Mouse (Mus musculus) liver, embryonic 14.5 days (tissue): ENCODE data around the gene Chchd4. TPM values are rescaled to one million over a fixed set of nuclear protein-coding genes. Genes with fewer than 3 reads are reported as not detected.

Experiments used
- ATAC-seq: fragments of 200-750 bp; cut with Nextera tagmentation; 2 replicates; pipeline ENCODE4 v1.8.0; 2017; ENCODE audit warnings: moderate number of reproducible peaks, mild to moderate bottlenecking, moderate library complexity; ENCODE audit not compliant: insufficient read depth
- DNase-seq, 3 experiments: peaks; one replicate each; pipeline ENCODE4 v3.0.0-alpha.2; 2012 to 2013; ENCODE audit warnings: low read depth in 3 of 3, low spot score in 3 of 3
- H3K27ac ChIP-seq: fragments of 300-500 bp; sonication (generic); 2 replicates; pipeline ENCODE4 v1.5.1; 2014; ENCODE audit warnings: moderate library complexity, mild to moderate bottlenecking, control low read depth, inconsistent platforms
- H3K27me3 ChIP-seq: fragments of 300-500 bp; sonication (generic); 2 replicates; pipeline ENCODE4 v1.6.1; 2014; ENCODE audit warnings: mild to moderate bottlenecking, low read length, moderate library complexity; ENCODE audit not compliant: control insufficient read depth, insufficient read depth
- H3K36me3 ChIP-seq: fragments of 300-500 bp; sonication (generic); replicated peaks from 2 replicates; pipeline ENCODE4 v1.6.1; 2014; ENCODE audit warnings: low read depth; ENCODE audit not compliant: control insufficient read depth, insufficient read depth
- H3K4me1 ChIP-seq, 2 experiments: fragments of 200-500 bp in 1 of 2; fragments of 300-500 bp in 1 of 2; sonication (generic) in 1 of 2; replicated peaks; 2 replicates each; pipeline ENCODE4 v1.6.1; 2012 to 2014; ENCODE audit warnings: antibody characterized with exemption in 1 of 2, inconsistent platforms in 1 of 2, low read length in 1 of 2; ENCODE audit not compliant: control insufficient read depth in 2 of 2, insufficient read depth in 2 of 2
- H3K4me2 ChIP-seq: fragments of 300-500 bp; sonication (generic); 2 replicates; pipeline ENCODE4 v1.6.1; 2014; ENCODE audit warnings: low read depth, mild to moderate bottlenecking, control low read depth, moderate library complexity
- H3K4me3 ChIP-seq, 2 experiments: fragments of 200-500 bp in 1 of 2; fragments of 300-500 bp in 1 of 2; sonication (generic) in 1 of 2; 2 replicates each; pipeline ENCODE4 v1.5.1; 2012 to 2014; ENCODE audit warnings: low read depth in 2 of 2, low read length in 2 of 2, mild to moderate bottlenecking in 2 of 2, control low read depth in 1 of 2, inconsistent platforms in 1 of 2, moderate library complexity in 1 of 2; ENCODE audit not compliant: insufficient read depth in 1 of 2
- H3K9ac ChIP-seq: fragments of 300-500 bp; sonication (generic); replicated peaks from 2 replicates; pipeline ENCODE4 v1.6.1; 2014; ENCODE audit warnings: mild to moderate bottlenecking, control low read depth, moderate library complexity
- H3K9me3 ChIP-seq: fragments of 300-500 bp; sonication (generic); 2 replicates; pipeline ENCODE4 v1.6.1; 2016; ENCODE audit warnings: low read length, mixed read lengths; ENCODE audit not compliant: control insufficient read depth
- CTCF ChIP-seq: IDR thresholded peaks from 2 replicates; pipeline ENCODE4 v1.5.1; 2016; ENCODE audit warnings: antibody characterized with exemption, low read depth, control low read depth
- EP300 ChIP-seq: IDR thresholded peaks from 2 replicates; pipeline ENCODE4 v1.6.1; 2016; ENCODE audit warnings: antibody characterized with exemption, low read depth
- WGBS: fragments of 180-500 bp; shearing (Covaris S2); extraction: QIAGEN DNeasy Blood & Tissue Kit; methylation state at CpG from one replicate; pipeline ENCODE4 v1.1.7; 2014; ENCODE audit not compliant: insufficient replicate concordance; 5-methylcytosine and 5-hydroxymethylcytosine counted together
- polyA plus RNA-seq, 2 experiments: library from polyadenylated mRNA; depleted of rRNA in 1 of 2; stranded (reverse) in 1 of 2; unstranded in 1 of 2; fragments of >200 nt; fragmentation: Nextera tagmentation in 1 of 2; extraction: Ambion mirVana in 1 of 2; gene quantifications; 2 replicates each; pipeline versions ENCODE4 v1.2.1 to v1.2.3; 2012 to 2014

Gene Chchd4
- polyA plus RNA-seq, 2 experiments: 6.6 to 14.9 TPM

DNA sequence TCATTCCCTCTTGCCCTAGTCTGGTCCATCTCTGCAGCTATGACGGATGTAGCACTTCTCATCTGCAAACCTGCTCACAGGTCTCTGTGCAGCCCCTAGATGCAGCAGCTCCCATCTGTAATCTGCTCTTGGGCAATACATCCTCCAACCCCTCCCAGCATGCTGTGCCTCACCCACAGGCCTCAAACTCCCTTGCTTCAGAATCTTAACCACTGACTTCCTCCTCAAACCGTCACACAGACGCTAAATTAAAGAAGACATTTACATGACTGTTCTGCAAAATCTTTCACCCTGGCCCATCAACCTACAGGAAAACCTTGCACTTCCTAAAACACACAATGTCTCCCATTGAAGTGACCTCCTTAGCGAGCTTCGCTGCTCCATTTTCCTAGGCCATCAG lies 32.7 kb upstream of the Chchd4 start:
- Histone ChIP-seq H3K27ac (no peak overlapping the region), H3K9me3 (no peaks in the 10 kb centered on the region), H3K4me2 (no peak overlapping the region), H3K9ac (no peak overlapping the region), H3K36me3 (no peaks in the 10 kb centered on the region; the same call in none of the 2 replicates), H3K4me1 (0 out of 4 replicates have a peak, but pooled peaks cover 0 to 2% of the 10 kb centered on the region in 2 experiments), H3K27me3 (no peaks in the 10 kb centered on the region), H3K4me3 (no peak overlapping the region)
- 0 out of 2 replicates have a peak, but pooled peaks have one; percentile 15 for ATAC-seq
- DNase-seq: no peak
- WGBS: 28% methylated on average over 5 of the region's 5 CpGs
- TF ChIP-seq CTCF (no peak), EP300 (no peak)

DNA sequence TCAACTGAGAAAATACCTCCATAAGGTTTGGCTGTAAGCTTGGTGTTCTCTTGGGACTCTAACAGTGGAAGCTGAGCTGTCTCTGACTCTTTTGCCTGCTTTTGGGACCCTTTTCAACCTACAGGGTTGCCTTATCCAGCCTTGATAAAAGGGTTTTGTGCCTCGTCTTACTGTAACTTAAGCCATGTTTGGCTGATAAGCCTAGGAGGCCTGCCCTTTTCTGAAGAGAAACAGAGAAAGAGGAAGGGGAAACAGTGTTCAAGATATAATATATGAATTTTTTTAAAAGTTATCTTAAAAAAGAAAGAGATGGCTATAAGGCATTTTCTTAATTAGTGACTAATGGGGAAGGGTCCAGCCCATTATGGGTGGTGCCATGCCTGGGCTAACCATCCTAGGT lies 30.0 kb upstream of the Chchd4 start:
- DNase-seq (no peak), ATAC-seq (no peak)
- Histone ChIP-seq H3K36me3 (peaks cover 3% of the 10 kb centered on the region), H3K4me2 (no peak overlapping the region), H3K9me3 (no peaks in the 10 kb centered on the region), H3K27ac (no peak overlapping the region), H3K9ac (no peak overlapping the region), H3K27me3 (no peaks in the 10 kb centered on the region), H3K4me3 (no peak overlapping the region), H3K4me1 (0 out of 4 replicates have a peak, but pooled peaks cover 0 to 2% of the 10 kb centered on the region in 2 experiments)
- TF ChIP-seq EP300 (no peak), CTCF (no peak)
- 36% methylated on average over 1 of the region's 1 CpGs for WGBS

GRCm38 (mm10) chr6:91494526-91494925 lies 21.2 kb upstream of the Chchd4 start:
- 64% methylated on average over 8 of the region's 8 CpGs for WGBS
- Histone ChIP-seq H3K36me3 (peaks cover 3% of the 10 kb centered on the region; the same call in 1 of the 2 replicates), H3K9me3 (no peaks in the 10 kb centered on the region), H3K4me2 (no peak overlapping the region), H3K27ac (no peak overlapping the region), H3K4me1 (0 out of 4 replicates have a peak, but pooled peaks cover 0 to 1% of the 10 kb centered on the region in 2 experiments), H3K27me3 (no peaks in the 10 kb centered on the region), H3K4me3 (no peak overlapping the region), H3K9ac (no peak overlapping the region)
- no peak for TF ChIP-seq CTCF
- TF ChIP-seq EP300: no peak
- no peak for DNase-seq
- ATAC-seq: no peak

DNA sequence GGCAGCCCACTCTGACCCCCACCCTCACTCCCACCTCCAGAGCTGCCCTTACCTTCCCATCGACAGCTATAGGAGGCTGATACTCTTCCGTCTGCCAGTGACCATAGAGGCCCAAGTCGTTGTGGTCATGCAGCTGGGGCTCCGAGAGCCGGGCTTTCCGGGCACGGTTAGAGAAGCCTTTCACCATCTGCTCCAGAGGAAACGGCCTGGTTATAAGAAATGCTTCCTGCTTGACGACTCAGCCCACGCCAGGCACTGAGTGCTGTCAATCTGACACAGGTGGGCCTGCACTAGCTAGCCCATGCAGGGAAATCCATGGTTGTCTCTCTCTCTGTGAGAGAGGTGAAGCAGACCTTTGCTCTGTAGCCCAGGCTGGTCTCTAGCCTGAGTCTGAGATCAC lies 19.7 kb upstream of the Chchd4 start:
- Histone ChIP-seq H3K9me3 (no peaks in the 10 kb centered on the region), H3K4me2 (no peak overlapping the region), H3K4me1 (0 out of 4 replicates have a peak, but pooled peaks cover 0 to 1% of the 10 kb centered on the region in 2 experiments), H3K9ac (no peak overlapping the region), H3K27me3 (no peaks in the 10 kb centered on the region), H3K36me3 (no peaks in the 10 kb centered on the region; the same call in 1 of the 2 replicates), H3K4me3 (no peak overlapping the region), H3K27ac (no peak overlapping the region)
- DNase-seq (no peak), ATAC-seq (no peak)
- TF ChIP-seq CTCF (no peak), EP300 (no peak)
- 54% methylated on average over 10 of the region's 10 CpGs for WGBS

DNA sequence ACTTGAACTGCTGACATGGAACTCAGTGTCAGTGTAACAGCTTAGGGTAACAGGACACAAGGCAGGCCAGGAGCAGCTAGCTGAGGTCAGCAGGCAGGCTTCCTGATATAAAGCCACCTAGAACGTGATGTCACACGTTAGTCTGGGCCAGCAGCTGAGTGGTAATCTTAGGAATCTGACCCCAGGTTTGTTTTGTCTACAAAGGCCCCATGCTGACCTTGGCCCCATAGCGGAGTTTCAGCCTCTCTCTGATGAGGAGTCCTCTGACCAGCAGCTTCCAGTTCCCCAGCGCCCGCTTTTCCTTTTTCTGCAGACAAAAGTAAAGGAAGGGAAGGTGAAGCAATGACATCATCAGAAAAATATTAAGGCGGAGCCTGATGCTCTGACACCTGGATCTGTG lies 17.7 kb upstream of the Chchd4 start:
- no peak for ATAC-seq

More for the DNA sequence above, 17.7 kb upstream of the Chchd4 start:
- no peak overlapping the region for H3K4me2 ChIP-seq
- 0 out of 4 replicates have a peak, but pooled peaks cover 0 to 1% of the 10 kb centered on the region in 2 experiments for H3K4me1 ChIP-seq
- no peaks in the 10 kb centered on the region; the same call in 1 of the 2 replicates for H3K36me3 ChIP-seq
- H3K27ac ChIP-seq: no peak overlapping the region
- no peaks in the 10 kb centered on the region for H3K9me3 ChIP-seq
- no peak overlapping the region for H3K9ac ChIP-seq
- H3K27me3 ChIP-seq: no peaks in the 10 kb centered on the region
- no peak for TF ChIP-seq CTCF
- no peak overlapping the region for H3K4me3 ChIP-seq
- DNase-seq: no peak
- 62% methylated on average over 6 of the region's 6 CpGs for WGBS
